Mouse (Mus musculus): Measurements from ENCODE around the gene P4hb. TPM values are rescaled to one million over a fixed set of nuclear protein-coding genes. Genes with fewer than 3 reads are reported as not detected.

Gene P4hb
- 100 to 1,000 TPM; 440 to 468 TPM for total RNA-seq (2021)
- long read RNA-seq, experiment 1, transcript P4hb-201 (11 exons, 2,861 nt): major isoform, 686 of 709 reads
- long read RNA-seq, experiment 1, partial matches to known transcripts: 2 of 709 reads
- long read RNA-seq, experiment 1, other reads (novel, unspliced or antisense): 21 of 709 reads
- long read RNA-seq, experiment 2, transcript P4hb-201 (11 exons, 2,861 nt): major isoform, 2,076 of 2,172 reads
- long read RNA-seq, experiment 2, partial matches to known transcripts: 70 of 2,172 reads
- long read RNA-seq, experiment 2, other reads (novel, unspliced or antisense): 26 of 2,172 reads

DNA sequence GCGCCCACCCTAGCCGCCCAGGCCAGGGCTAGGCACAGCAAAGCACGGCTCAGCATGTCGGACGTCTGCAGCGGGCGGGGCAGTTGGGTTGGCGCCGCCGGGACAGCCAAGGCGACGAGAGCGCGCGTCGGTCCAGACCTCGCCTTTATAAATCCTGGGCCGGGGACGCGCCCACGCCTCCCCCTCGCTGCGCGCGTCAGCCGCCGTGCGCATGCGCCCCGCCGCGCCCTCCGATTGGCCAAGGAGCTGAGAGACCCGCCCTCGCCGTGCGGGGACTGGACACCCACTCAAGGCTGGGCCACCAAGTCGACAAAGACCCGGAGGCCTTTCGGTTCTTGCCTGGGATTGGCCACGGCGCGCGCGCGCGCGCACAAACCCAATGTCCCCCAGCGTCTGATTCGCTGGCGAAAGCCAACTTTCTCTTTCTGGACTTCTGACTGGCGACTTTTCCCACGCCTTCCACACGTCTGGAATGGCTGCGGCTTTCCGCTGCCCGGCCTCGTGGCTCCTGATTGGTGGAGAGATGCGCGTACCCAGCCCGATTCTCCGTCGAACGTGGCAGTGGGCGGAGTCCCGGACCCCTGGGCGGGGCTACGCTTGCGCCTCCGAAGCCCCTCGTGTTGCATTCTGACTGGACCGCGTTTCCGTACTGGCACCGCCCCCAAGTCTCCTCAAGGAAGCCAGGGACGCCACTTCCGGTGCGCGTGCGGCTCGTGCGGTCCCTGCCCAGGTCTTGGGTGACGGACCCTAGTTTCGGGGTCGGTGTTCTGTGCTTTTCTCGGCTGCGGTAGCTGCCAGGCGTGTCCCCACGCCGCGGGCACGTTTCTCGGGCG is at the start of gene P4hb:
Gene P4hb, minus strand, starts transcription at position 502 of the 833 bp plus-strand sequence.
- DNase-seq (ENCODE audit: low spot score in 2 of 2): peak; percentile 99

DNA sequence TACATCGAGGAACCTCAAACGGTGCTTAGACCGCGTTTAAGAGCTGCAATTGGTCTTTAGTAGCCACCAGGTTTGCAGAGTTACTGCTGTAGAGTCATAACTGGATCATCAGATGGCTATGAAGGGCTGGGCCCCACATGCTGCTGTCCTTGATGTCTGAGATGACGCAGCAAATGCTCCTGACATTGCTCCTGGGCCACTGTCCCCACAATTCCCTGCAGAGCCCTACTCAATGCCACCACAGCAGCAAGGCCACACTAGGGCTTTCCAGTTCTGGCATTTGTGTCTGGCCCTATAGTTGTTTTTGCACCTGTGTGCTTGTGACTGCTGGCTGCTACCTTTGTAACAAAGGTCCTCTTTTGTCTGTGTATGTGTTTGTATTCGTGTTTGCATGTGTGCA is 49.8 kb upstream of the P4hb start:
- DNase-seq (ENCODE audit: low spot score in 2 of 2): no peak

DNA sequence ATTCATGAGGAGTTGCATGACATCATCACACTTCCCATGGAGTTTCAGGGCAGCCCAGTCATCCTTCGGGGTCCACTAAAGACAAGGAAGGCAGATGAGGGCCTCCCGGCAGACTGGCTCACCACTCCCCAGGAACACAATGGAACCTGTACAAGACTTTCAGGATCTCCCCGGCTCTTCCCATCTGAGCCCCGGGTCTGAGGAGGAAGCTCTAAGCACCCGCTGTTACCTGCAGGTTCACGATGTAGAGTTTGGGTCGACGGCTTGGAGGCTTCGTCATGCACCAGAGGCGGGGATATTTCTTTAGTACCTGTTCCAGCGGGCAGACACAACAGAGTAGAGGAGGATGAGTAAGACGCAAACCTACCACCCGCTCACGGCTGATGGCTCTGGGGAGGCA is 47.1 kb upstream of the P4hb start:
- DNase-seq (ENCODE audit: low spot score in 2 of 2): no peak

DNA sequence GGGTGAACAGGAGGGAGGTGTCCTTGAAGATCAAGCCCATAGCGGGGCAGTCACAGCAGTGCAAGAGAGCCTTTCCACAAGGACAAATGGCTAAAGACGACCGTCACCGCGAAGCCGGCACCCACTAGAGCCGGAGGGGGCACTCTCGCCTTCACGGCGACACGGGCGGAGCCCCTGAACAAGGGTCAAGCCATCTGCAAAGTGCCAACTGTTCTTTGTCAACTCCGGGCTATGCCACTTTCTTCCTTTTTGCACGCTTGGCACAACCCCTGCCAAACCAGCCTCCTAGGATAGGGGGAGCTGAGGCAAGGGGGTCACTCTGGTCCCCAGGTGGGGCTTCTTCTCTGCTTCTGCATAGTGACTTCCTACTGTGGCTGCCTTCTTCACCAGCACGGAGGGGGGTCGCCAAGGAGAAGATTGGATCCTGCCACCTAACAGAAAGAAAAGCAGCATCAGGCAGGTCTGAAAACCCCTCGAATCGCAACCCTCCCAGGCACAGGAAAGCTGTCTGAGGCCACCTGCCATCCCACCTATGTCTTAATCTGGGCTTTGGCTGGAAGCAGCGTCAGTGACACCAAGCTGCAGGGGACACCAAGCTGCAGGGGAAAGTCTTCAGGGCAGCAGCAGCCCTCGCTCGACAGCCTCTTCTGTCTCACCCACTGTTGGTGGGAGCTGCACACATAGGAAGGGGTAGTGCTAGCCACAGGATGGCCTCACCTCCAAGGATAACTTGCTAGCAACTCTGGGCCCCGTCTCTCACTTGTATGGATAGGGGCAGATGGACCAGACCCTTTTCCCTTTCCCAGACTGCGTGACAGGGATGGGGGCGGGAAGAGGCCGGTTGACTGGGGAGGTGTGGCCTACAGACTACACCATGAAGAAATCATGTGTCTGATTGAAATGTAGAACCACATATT is 45.8 kb upstream of the P4hb start:
- no peak for DNase-seq (ENCODE audit: low spot score in 2 of 2)

DNA sequence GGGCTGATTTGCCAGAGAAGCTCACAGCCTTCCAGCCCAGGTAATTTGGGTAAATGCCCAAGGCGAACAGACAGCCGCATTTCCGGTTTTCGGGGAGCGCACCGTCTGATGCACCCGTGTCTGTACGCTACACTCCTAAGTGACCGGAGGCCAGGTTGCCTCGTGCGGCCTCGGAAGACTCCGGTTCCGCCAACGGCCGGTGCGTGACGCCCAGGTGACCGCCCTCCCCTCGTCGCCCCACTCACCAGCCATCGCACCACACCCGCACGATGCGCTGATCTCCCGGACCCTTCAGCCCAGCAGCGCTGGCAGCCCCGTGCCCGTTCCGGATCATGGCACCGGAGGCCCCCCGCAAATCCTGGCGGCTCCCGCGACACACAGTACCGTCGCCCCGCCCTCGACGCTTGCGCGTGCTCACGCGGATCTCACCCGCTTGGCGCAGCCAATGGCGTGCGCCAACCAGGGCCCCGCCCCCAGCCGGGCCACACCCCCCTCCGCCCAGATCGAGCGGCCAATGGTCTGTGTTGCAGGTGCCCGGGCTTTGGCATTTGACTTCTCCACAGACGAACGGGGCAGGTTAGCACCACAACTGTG is 44.6 kb upstream of the P4hb start, which contains the start of gene Pcyt2:
Gene Pcyt2, minus strand, starts transcription at position 418 of the 594 bp plus-strand sequence.
- peak; percentile 94 for DNase-seq (ENCODE audit: low spot score in 2 of 2)

DNA sequence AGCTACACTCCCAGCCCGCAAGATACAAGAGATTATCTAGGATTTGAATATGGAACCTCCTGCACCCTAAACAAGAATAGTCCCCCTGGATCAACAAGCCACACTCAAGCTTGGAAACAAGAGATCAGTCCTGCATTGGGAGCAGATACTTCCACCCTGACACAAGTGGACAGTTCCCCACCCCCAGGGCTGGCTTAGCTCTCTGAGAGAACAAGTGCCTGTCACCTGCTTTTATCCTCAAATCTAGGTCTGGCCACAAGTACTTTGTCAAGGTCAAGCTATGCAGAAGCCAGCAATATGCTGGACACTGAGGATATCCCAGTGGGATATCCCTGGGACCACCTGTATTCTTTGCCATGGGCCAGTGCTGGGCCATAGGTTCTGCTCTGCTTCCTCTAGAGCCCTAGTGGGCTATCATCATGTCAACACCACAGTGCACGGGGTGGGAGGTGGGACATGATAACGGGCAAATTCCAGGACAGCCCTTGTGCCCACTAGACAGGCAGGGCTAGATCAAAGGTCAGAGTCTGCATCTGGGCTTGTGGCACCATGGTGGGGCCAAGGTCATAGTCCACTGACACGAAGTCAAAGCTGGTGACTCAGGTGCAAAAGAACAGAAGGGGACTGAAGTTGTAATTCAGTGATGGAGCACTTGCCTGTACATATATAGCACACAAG is 43.7 kb upstream of the P4hb start:
- no peak for DNase-seq (ENCODE audit: low spot score in 2 of 2)

DNA sequence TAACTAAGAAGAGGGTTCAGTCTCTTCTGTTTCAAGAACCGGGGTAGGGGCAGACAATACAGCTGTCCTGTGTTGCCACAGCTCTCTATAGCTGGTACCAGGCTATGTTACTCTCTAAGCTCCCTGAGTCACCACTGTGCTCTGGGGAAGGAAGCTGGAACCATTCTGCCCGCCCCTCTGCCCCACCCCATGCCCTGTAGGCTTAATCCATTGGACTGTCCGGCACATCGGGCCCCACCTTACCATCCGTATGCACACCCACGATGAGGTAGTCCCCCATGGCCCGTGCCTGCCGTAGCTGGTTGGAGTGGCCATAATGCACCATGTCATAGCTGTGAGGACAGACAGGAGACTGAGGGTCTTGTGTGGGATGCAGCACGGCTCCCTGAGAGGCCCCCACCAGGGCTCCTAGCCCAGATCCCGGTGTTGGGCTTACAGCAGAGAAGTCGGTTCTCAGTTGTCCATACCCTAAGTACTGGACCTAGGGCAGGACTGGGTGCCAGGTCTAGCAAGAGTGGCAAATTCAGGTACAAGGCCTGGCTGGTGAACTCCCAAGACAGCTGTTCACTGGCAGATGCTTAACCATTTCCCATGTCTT is 42.7 kb upstream of the P4hb start:
- DNase-seq (ENCODE audit: low spot score in 2 of 2): no peak

DNA sequence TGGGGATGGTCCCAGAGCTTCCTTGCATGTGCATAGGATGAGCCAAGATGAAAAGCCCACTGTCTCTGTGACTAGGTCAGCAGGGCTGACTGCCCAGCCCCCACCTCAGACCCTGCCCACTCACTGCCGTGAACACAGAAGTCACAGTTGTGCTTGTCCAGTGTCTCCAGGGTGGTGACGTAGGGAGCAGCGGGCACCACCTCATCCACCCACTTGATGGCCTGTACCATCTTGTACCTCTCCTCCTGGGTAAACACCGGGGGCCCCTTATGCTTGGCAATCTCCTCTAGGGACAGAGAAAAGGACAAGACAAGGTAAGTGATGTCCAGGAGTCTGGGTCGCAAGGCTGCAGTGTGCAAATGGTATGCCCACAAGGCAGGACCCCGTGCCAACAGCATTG is 42.1 kb upstream of the P4hb start:
- DNase-seq (ENCODE audit: low spot score in 2 of 2): no peak

DNA sequence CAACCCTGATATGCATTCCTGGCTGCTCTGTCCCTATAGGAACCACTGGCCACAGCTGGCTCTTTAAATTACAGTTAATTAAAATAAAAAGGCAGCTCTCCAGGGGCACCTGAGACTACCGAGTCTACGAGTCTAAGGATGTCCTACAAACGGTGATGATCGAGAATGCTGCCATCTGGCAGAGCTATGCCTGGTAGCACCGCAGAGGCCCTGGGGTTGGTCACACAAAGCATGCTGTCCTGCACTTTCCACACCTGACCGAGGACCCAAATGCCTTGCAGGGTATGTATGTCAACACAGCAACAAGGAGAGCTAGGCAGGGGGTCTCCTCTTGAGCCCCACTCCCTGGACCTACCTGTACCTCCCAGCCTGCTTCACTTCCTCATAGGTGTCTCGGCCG is 40.9 kb upstream of the P4hb start:
- DNase-seq (ENCODE audit: low spot score in 2 of 2): no peak

DNA sequence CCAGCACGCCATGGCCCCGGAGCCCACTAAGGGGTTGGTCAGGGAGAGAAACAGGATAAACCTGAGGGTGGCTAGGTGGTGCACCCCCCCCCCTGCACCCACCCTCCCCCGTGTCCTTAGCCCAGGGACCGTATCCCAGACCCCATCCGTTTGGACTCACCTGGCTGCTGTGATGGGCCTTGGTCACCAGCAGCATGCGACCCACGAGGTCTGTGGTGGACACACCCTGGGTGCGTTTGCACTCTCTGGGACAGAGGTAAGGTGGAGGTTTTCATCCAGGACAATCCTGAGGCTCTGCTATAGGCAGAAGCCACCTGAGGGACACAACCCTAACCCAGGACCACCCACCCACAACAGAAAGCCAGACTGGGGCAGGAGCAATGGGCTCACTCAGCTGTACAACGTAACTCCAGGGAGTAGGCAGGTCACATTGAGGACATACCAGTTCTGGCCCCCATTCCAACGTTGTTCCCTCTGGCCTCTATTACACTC is 40.5 kb upstream of the P4hb start:
- no peak for DNase-seq (ENCODE audit: low spot score in 2 of 2)

DNA sequence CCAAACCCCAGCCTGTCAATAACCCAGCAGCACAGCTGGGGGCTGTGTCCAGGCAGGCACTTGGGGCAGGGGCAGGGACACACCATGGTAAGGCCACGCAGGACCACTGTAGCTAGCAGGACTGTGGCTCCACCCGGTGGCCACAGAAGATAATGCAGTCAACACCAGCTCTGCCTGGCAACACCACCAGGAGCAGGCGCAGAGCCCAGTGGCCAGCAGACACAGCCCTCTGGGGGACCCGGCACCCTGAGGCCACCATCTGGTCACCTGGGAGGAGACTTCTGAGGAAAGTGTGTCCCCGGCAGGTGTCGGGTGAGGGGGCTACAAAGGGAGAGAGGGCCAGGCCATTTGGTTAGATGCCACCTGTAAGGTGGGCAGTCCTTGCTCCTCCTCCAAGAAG is 39.7 kb upstream of the P4hb start:
- peak; percentile 70 to 72 for DNase-seq (ENCODE audit: low spot score in 2 of 2)

DNA sequence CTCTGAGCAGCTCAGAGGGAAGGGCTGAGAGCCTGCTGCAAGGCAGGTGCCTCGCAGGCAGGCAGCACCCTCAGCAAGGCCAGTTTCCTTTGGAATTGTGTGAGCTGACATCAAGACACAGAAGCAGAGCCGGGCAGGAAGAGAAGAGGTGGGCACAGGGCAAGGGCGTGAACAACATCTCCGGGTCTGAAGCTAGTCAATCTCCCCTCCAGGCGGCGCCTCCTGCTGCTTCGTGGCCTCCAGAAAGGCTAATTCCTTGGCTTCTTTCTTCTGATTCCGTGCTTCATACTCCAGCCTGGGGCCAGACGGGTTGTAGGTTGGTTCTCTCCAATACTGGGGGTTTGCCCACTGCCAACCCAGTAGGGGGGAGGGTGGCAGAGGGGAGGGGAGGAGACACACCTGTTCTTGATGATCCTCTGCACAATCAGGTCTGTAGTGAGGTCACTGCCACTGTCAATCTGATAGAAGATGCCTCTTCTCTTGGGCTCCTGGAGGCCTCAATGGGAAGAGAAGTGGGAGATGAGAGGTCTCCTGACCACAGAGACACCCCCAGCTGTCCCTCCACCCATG is 37.5 kb upstream of the P4hb start:
- no peak for DNase-seq (ENCODE audit: low spot score in 2 of 2)

DNA sequence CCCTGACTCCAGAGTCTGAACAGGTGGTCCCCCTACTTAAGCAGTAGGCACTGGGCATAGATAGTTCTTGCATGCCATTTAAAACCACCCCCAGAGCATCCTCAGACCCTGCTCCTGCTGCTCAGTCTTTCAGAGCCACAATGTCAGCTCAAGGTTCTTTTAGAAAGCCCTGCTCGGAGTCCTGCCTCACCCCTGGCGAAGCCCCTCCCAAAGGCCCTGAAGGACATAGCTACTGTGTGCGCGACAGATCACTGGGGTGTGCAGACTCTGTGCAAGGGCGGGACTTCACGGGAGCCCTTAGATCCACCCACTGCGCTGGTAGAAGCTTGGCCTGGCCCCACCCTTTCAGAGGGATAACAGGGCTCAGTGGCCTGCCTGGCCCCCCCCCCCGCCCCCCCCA is 36.2 kb upstream of the P4hb start:
- peak in 1 of 2 experiments; percentile 26 for DNase-seq (ENCODE audit: low spot score in 2 of 2)

DNA sequence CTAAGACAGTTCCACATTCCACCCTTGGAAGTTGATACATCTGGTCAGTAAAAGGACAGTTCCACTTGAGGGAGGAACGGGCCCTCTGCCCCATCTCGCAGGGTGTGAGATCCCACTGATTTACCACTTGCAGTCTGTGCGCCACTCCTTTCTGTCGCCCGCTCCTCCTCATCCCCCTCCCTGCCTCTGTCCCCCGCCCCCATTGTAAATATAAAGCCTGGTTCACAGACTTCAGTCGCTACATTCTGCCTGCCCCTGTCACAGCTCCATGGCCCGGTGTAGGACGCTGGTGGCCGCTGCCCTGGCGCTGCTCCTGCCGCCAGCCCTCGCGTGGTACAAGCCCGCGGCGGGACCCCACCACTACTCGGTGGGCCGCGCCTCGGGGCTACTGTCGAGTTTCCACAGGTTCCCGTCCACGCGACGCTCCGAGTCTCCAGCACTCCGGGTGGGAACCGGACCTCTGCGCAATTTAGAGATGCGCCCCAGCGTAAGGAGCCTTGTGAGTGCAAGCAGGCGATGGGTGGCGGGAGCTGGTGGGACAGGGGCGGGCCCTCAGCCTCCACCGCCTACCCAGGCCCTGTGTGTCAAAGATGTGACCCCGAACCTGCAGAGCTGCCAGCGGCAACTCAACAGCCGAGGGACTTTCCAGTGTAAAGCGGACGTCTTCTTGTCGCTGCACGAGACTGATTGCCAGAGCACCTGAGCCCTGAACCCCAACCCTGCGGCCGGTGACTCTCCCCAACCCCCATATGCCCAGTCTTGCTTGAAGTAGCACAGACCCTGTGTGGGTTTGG is 35.4 kb upstream of the P4hb start, which contains the start of gene Npb:
Gene Npb, plus strand, starts transcription at position 237 of the 794 bp plus-strand sequence.
- DNase-seq (ENCODE audit: low spot score in 2 of 2): no peak

DNA sequence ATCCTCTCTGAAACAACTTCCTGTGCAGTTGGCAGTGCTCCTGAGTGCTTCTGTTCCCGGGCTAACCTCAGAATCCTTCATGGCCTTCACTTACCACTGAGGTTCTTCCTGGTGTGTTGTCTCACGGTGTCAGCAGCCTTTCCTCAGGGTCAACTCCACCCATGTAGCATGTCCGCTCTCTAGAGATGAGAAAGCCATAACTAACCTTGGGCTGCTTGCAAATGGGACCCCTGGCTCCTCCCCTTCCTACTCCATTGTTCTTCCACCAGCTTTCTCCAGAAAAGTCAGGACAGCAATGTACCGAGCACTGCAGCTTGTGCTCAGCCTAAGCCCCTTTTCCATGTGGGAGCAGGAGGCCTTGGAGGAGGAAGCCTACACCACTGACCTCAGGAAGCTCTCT is 33.7 kb upstream of the P4hb start:
- no peak for DNase-seq (ENCODE audit: low spot score in 2 of 2)

DNA sequence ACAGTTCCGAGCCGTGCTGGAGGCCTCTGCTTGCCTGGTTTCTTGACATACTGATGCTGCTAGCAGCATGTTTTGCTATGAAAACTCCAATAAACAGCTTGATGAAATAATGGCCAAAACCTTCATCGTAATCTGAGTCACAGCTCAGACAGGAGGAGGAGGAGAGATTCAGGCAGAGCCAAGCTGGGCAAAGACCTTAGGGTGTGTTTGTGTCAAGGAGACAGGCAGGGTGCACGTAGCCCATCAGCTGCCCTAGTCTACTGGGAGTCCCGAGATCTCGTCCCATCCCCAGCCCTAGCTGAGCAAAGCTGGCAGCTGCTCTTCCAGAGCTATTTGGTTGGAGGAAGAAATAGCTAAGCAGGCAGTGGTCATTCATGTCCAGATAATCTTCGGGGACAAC is 32.6 kb upstream of the P4hb start:
- DNase-seq (ENCODE audit: low spot score in 2 of 2): no peak

DNA sequence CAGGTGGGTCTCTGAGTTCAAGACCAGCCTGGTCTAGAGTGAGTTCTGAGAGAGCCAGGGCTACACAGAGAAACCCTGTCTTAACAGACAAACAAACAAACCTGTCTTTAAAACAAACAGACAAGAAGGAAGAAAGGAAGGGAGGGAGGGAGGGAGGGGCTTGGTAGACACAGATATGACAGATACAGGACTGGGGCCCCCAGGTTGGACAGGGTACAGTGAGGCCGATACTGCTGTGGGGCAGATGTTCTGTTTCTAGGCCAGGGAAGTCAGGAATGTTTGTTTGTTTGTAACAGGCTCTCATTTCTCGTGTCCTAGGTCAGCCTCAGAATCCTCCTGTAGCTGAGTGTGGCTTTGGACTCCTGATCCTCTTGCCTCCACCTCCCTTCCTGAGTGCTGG is 30.5 kb upstream of the P4hb start:
- no peak for DNase-seq (ENCODE audit: low spot score in 2 of 2)

DNA sequence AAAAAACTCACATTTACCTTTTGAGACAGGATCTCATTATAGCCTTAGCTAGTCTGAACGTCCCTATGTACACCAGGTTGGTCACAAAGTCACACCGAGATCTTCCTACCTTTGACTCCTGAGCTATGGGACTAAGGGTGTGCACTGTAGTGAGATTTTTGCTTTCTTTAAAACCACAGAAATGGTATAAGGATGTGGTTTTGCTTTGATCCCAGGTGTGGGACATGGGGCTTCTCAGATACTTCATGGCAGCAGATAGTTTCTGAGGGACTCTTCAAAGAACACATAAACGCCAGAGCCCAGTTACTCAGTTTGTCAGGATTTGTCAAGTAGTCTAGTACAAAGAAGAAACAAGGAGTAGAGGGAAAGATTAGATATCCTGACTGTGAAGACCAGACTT is 27.7 kb upstream of the P4hb start:
- DNase-seq (ENCODE audit: low spot score in 2 of 2): no peak

Measured in adrenal gland, adult 18-20 months (tissue).